2 mouse cellular contexts compared by ENCODE assay signal in the genomic region with DNA sequence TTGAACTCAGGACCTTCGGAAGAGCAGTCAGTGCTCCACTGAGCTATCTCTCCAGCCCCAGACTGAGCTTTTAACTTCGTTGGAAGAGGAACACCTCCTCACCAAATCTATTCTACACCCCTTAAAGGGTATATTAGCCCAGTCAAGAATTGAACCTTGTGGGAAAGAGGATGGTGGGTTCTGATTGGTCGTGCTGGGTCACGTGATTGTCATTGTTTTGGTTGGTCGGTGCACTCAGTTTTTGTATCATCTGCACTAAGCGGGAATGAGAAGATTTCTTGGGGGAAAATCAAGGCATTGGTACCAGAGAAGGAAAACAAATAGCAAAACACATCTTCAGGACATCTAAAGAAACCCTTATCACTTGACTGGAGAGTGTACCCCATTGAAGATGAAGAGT.
A peak's percentile ranks its signal among the peaks of the same experiment; 100 is the strongest.
TF ChIP-seq lines count a peak whose summit lies in the region.

No protein-coding gene starts in this region.

TF ChIP-seq in C2C12, 6 proteins besides CTCF, POLR2A, EP300 and RAD21 (continued from another document):
- peak; percentile 62 for TF ChIP-seq USF1 (IDR thresholded peaks at IDR 0.05; ENCODE audit: low read depth)

TF ChIP-seq in MEL, 35 proteins besides CTCF, POLR2A, EP300 and RAD21 (continued from another document):
- no peak for TF ChIP-seq CHD1 (IDR thresholded peaks at IDR 0.05; ENCODE audit: low read depth, low read length)
- TF ChIP-seq USF1 (IDR thresholded peaks at IDR 0.05; ENCODE audit: low read depth, low read length): 0 out of 2 replicates have a peak, but pooled peaks have one; percentile 43
